Mouse (Mus musculus) kidney, postnatal 25 days (tissue): ENCODE results near the gene Nxpe4.

Experiments
- DNase-seq, 2 experiments: peaks; one replicate each; pipeline ENCODE4 v3.0.0; 2021; ENCODE audit warnings: mixed read lengths in 2 of 2

Nxpe4 gene

GRCm38 (mm10) chr9:48338783-48339455 lies 177.1 kb downstream of the Nxpe4 start:
- no peak for DNase-seq

- DNase-seq = no peak
These were observed 177.7 kb downstream of the Nxpe4 start for GRCm38 (mm10) chr9:48339563-48339962.

- DNase-seq = no peak
These were observed 179.0 kb downstream of the Nxpe4 start for GRCm38 (mm10) chr9:48340708-48341380.

- no peak for DNase-seq
These were observed 183.6 kb downstream of the Nxpe4 start for GRCm38 (mm10) chr9:48345456-48345855.

GRCm38 (mm10) chr9:48345866-48346265 lies 184.0 kb downstream of the Nxpe4 start:
- no peak for DNase-seq

- DNase-seq = peak in 1 of 2 experiments; percentile 7
These were observed 191.4 kb downstream of the Nxpe4 start, which contains the start of gene Nxpe2 for GRCm38 (mm10) chr9:48353148-48353698. TSS of gene Nxpe2 (minus strand) at chr9:48353454.

- DNase-seq = no peak
These were observed 192.3 kb downstream of the Nxpe4 start for GRCm38 (mm10) chr9:48354122-48354521.

- peak; percentile 77 to 86 for DNase-seq
These were observed 193.0 kb downstream of the Nxpe4 start for GRCm38 (mm10) chr9:48354793-48355192.

GRCm38 (mm10) chr9:48357097-48357496 lies 195.3 kb downstream of the Nxpe4 start:
- DNase-seq = no peak

GRCm38 (mm10) chr9:48360826-48361225 lies 199.0 kb downstream of the Nxpe4 start:
- no peak for DNase-seq

- no peak for DNase-seq
These were observed 200.2 kb downstream of the Nxpe4 start for GRCm38 (mm10) chr9:48361815-48362631.

GRCm38 (mm10) chr9:48362743-48363142 lies 200.9 kb downstream of the Nxpe4 start:
- no peak for DNase-seq

GRCm38 (mm10) chr9:48373232-48373878 lies 211.5 kb downstream of the Nxpe4 start:
- DNase-seq = no peak

- DNase-seq = no peak
These were observed 212.5 kb downstream of the Nxpe4 start for GRCm38 (mm10) chr9:48374357-48374756.

GRCm38 (mm10) chr9:48388451-48388850 lies 226.6 kb downstream of the Nxpe4 start:
- no peak for DNase-seq

GRCm38 (mm10) chr9:48389983-48390382 lies 228.2 kb downstream of the Nxpe4 start:
- no peak for DNase-seq

- DNase-seq = no peak
These were observed 241.9 kb downstream of the Nxpe4 start for GRCm38 (mm10) chr9:48403590-48404209.

GRCm38 (mm10) chr9:48404687-48405086 lies 242.9 kb downstream of the Nxpe4 start:
- DNase-seq = no peak

GRCm38 (mm10) chr9:48407549-48408327 lies 245.9 kb downstream of the Nxpe4 start:
- peak; percentile 5 to 38 for DNase-seq

GRCm38 (mm10) chr9:48410217-48411035 lies 248.6 kb downstream of the Nxpe4 start:
- no peak for DNase-seq
